Mouse (Mus musculus) liver, postnatal 0 days (tissue): ENCODE results near the gene Pard3.

ENCODE experiments used
- CTCF ChIP-seq: sonication (generic); IDR thresholded peaks from 2 replicates; pipeline ENCODE4 v1.5.1; 2016; ENCODE audit warnings: antibody characterized with exemption, low read depth
- EP300 ChIP-seq: IDR thresholded peaks from 2 replicates; pipeline ENCODE4 v1.6.1; 2016; ENCODE audit warnings: antibody characterized with exemption, low read depth, mild to moderate bottlenecking

- TF ChIP-seq CTCF (no peak), EP300 (no peak)
Measured at GRCm38 (mm10) chr8:127184025-127184424, 120.3 kb downstream of the Pard3 start.
